Mouse (Mus musculus) adrenal gland, postnatal 10 days (tissue): ENCODE results near the gene Il1f10. TPM values are rescaled to one million over a fixed set of nuclear protein-coding genes. Genes with fewer than 3 reads are reported as not detected.

Experiments
- DNase-seq: peaks from one replicate; pipeline ENCODE4 v3.0.0; 2021; ENCODE audit warnings: mixed read lengths
- long read RNA-seq, 2 experiments: library from polyadenylated mRNA; stranded (forward); transcript quantifications; one replicate each; pipeline ENCODE4 v2.0.0; 2021
- total RNA-seq, 2 experiments: library from RNA; stranded (reverse); gene quantifications; 2 replicates each; pipeline ENCODE4 v1.2.3; 2021

The Il1f10 gene
- not detected for total RNA-seq
- long read RNA-seq, experiment 1, result 0 reads
- long read RNA-seq, experiment 2, result 0 reads

DNA sequence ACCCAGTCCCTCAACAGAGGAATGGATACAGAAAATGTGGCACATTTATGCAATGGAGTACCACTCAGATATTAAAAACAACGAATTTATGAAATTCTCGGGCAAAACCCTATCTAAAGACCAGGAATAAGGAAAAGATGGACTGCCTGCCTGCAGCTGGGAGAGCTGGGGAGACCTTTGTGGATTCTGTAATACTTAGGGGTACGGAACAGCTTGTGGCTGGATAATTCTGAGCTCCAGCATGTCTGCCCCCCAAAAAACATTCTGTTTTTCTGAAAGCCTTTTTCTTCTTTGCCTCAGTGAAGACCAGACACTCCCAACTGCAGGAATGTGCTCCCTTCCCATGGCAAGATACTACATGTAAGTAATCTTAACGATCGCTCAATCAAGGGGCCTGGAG lies at the start of gene Il1f10:
TSS of gene Il1f10 (plus strand) at position 301 of the 400 bp plus-strand sequence.
- DNase-seq, result no peak

- no peak for DNase-seq
These were observed 23.5 kb upstream of the Il1f10 start for GRCm38 (mm10) chr2:24267503-24267902.

DNA sequence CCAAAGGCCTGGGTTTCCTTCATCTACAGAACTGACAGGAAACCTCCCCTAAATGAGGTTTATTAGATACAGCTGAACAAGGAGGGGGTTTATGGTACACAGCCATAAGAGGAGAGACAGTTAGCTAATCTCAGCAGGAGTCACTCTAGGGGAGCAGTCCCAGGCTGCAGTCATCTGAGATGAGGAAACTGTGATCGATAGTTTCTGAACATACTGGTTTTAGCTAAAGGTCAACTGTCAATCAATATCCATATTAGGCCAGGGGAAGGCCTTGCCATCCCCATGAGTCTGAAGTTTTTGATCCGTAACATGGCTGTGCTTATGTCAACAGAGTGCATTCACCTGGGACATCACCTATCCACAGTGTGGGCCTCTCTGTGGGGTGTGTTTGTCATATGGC lies 17.4 kb upstream of the Il1f10 start:
- DNase-seq, result no peak

- DNase-seq, result no peak
These were observed 15.8 kb upstream of the Il1f10 start for GRCm38 (mm10) chr2:24275146-24275545.

DNA sequence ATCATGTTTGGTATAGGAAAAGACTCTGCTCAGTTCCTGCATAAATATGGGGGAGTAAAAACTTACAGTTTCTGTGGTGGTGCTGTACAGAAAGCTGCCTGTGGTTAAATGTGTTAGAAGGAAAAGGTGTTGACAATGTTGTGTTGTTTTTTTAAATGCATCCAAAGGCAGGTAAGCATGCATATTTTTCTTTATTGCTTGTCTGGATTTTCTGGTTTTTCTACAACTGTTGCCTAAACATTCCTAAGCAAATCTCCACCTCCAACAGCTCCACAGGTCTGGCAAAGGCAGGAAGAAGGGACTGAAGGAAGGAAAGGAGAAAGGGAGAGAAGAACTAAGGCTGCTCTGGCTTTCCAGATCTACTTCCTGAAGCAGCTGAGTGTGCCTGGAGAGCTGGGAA lies 14.3 kb upstream of the Il1f10 start, which contains the start of gene Il1f5:
TSS of gene Il1f5 (plus strand) at position 301 of the 400 bp plus-strand sequence.
- no peak for DNase-seq

DNA sequence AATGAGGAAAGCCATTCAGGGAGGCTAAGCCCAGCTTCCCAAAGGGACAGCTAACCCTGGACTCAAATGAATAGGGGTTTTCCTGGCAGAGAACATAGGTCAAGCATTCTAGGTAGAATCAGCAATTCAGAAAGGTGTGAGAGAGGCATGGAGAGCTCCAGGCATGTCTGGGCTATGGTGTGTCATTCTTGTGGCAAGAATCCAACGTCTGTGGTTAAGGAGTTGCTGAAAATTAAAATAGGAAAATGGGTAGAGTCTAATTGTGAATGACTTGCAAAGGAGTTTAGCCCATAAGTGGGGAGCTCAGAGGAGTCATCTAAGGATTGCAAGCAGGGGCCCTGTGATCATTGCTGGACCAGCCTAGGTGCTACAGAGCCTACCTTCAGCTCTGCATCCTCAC lies 3.6 kb downstream of the Il1f10 start:
- DNase-seq, result no peak

- peak; percentile 66 for DNase-seq
These were observed 5.8 kb downstream of the Il1f10 start for GRCm38 (mm10) chr2:24296837-24297236.

DNA sequence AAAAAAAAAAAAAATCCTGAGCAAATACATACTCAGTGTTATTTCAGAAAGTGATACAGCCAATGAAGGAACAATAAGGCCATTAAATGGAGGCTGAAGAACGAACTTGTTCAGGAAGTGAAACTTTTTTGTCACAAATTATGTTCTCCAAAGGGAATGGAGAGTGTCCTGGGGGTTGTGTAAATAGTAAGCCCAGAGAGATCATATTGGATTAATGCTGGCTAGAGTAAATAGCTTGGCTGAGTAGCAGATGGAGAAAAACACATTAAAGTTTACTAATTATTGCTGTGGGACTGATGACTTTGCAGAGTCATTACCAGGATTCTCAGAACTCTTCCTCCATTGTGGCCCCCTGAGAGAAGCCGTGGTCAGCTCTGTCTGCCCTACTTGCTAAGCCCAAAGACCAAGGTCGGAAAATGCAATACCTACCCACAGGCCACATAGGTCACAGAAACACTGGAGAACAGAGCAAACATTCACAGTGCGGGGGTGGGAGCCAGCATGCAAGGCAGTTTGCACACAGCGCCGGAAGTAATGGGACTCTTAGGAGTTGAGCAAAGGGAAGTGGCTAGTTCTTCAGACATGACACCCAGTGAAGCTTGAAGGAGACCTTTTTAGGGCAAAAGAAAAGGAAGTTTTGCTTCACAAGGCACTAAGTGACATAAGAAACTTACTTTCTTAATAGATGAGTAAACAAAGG lies 20.5 kb downstream of the Il1f10 start:
- DNase-seq, result peak; percentile 6

GRCm38 (mm10) chr2:24316919-24317318 lies 25.9 kb downstream of the Il1f10 start:
- no peak for DNase-seq

- DNase-seq, result no peak
These were observed 27.1 kb downstream of the Il1f10 start for GRCm38 (mm10) chr2:24317919-24318598.

- peak; percentile 48 for DNase-seq
These were observed 44.3 kb downstream of the Il1f10 start for GRCm38 (mm10) chr2:24335333-24335732.

DNA sequence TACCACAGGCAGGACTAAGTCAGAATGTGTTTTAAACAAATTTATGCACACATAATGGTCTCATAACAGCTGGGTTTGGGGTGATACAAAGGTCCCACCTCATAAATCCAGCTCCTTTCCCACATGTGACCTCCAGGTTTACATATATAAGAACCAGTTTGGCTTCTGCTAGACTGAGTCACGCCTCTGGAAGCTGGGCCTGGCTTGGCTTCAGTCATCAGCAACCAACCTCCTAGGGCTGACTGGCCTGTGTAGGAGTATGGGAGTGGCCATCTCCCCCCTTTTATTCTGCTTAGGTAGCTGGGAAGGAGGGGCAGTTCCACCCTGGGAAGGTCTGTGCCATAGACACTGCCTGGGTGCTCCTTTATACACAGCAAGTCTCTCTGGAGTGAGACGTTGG lies 45.5 kb downstream of the Il1f10 start, which contains the start of gene Il1rn:
TSS of gene Il1rn (plus strand) at position 309 of the 400 bp plus-strand sequence.
- DNase-seq, result no peak

GRCm38 (mm10) chr2:24341395-24341885 lies 50.4 kb downstream of the Il1f10 start:
- no peak for DNase-seq

Other genes with a start within 250 kb of the Il1f10 start
- 10 to 100 TPM; 12.0 to 13.1 TPM for gene Hnmt, start 241.8 kb upstream of the Il1f10 start, total RNA-seq
- not detected for gene Tbpl2, start 194.6 kb upstream of the Il1f10 start, total RNA-seq
- not detected for gene Il1f8, start 138.0 kb upstream of the Il1f10 start, total RNA-seq
- gene Il1f9, start 104.7 kb upstream of the Il1f10 start, total RNA-seq, result under 1 TPM; 0.15 to 0.18 TPM
- not detected for gene Il1f6, start 75.8 kb upstream of the Il1f10 start, total RNA-seq
- gene Il1f5, start 14.2 kb upstream of the Il1f10 start, total RNA-seq, result not detected
- 1 to 10 TPM; 2.0 to 6.2 TPM for gene Il1rn, start 45.7 kb downstream of the Il1f10 start, total RNA-seq
- 1 to 10 TPM; 4.2 to 6.7 TPM for gene Psd4, start 76.4 kb downstream of the Il1f10 start, total RNA-seq
- not detected for gene Pax8, start 184.4 kb downstream of the Il1f10 start, total RNA-seq